Mouse (Mus musculus): Measurements from ENCODE around the gene 4930523C07Rik. TPM values are rescaled to one million over a fixed set of nuclear protein-coding genes. Genes with fewer than 3 reads are reported as not detected.
A peak's percentile ranks its signal among the peaks of the same experiment; 100 is the strongest.

4930523C07Rik gene
- polyA plus RNA-seq, 1 experiment from 2014 or later, result 2.8 TPM

GRCm38 (mm10) chr1:160080800-160081436 is 36.7 kb downstream of the 4930523C07Rik start:
- DNase-seq (ENCODE audit: low spot score) (peak; percentile 91), ATAC-seq (ENCODE audit: low FRiP score) (peak; percentile 47; the same call in 1 of the 2 replicates)
- H3K27ac ChIP-seq, result no peak overlapping the region
- no peaks in the 10 kb centered on the region for H3K36me3 ChIP-seq (replicated peaks; ENCODE audit: control insufficient read depth, insufficient read depth)
- H3K4me1 ChIP-seq (replicated peaks; ENCODE audit: control insufficient read depth, insufficient read depth, low read length), result 0 out of 2 replicates have a peak, but pooled peaks cover 3% of the 10 kb centered on the region
- no peaks in the 10 kb centered on the region for H3K9me3 ChIP-seq (ENCODE audit: control insufficient read depth, low read length)
- 30% methylated on average over 2 of the region's 2 CpGs for WGBS
- no peak overlapping the region for H3K4me2 ChIP-seq (replicated peaks)
- no peaks in the 10 kb centered on the region for H3K27me3 ChIP-seq (ENCODE audit: control insufficient read depth, insufficient read depth, low read length)
- no peak overlapping the region for H3K4me3 ChIP-seq (replicated peaks; ENCODE audit: low read length)
- no peak overlapping the region for H3K9ac ChIP-seq

GRCm38 (mm10) chr1:160082647-160083046 is 38.5 kb downstream of the 4930523C07Rik start:
- H3K27me3 ChIP-seq (ENCODE audit: control insufficient read depth, insufficient read depth, low read length), result no peaks in the 10 kb centered on the region
- WGBS, result 63% methylated on average over 1 of the region's 1 CpGs

GRCm38 (mm10) chr1:160084239-160084638 is 40.1 kb downstream of the 4930523C07Rik start:
- DNase-seq (ENCODE audit: low spot score) (no peak), ATAC-seq (ENCODE audit: low FRiP score) (no peak)
- Histone ChIP-seq H3K27ac (no peak overlapping the region), H3K27me3 (ENCODE audit: control insufficient read depth, insufficient read depth, low read length) (no peaks in the 10 kb centered on the region), H3K4me1 (replicated peaks; ENCODE audit: control insufficient read depth, insufficient read depth, low read length) (no peaks in the 10 kb centered on the region), H3K4me3 (replicated peaks; ENCODE audit: low read length) (no peak overlapping the region), H3K4me2 (replicated peaks) (no peak overlapping the region), H3K36me3 (replicated peaks; ENCODE audit: control insufficient read depth, insufficient read depth) (no peaks in the 10 kb centered on the region), H3K9me3 (ENCODE audit: control insufficient read depth, low read length) (no peaks in the 10 kb centered on the region), H3K9ac (no peak overlapping the region)
- 95% methylated on average over 1 of the region's 1 CpGs for WGBS

More at GRCm38 (mm10) chr1:160082647-160083046, 38.5 kb downstream of the 4930523C07Rik start:
- Histone ChIP-seq H3K4me1 (replicated peaks; ENCODE audit: control insufficient read depth, insufficient read depth, low read length) (no peaks in the 10 kb centered on the region), H3K36me3 (replicated peaks; ENCODE audit: control insufficient read depth, insufficient read depth) (no peaks in the 10 kb centered on the region), H3K27ac (no peak overlapping the region), H3K9ac (no peak overlapping the region), H3K4me3 (replicated peaks; ENCODE audit: low read length) (no peak overlapping the region), H3K4me2 (replicated peaks) (no peak overlapping the region), H3K9me3 (ENCODE audit: control insufficient read depth, low read length) (no peaks in the 10 kb centered on the region)
- ATAC-seq (ENCODE audit: low FRiP score), result no peak
- no peak for DNase-seq (ENCODE audit: low spot score)

GRCm38 (mm10) chr1:160086651-160087050 is 42.5 kb downstream of the 4930523C07Rik start:
- WGBS, result 78% methylated on average over 2 of the region's 2 CpGs
- H3K27me3 ChIP-seq (ENCODE audit: control insufficient read depth, insufficient read depth, low read length), result no peaks in the 10 kb centered on the region
- no peak overlapping the region for H3K27ac ChIP-seq
- DNase-seq (ENCODE audit: low spot score) (no peak), ATAC-seq (ENCODE audit: low FRiP score) (0 out of 2 replicates have a peak, but pooled peaks have one; percentile 28)
- H3K4me1 ChIP-seq (replicated peaks; ENCODE audit: control insufficient read depth, insufficient read depth, low read length), result no peaks in the 10 kb centered on the region
- no peak overlapping the region for H3K9ac ChIP-seq
- no peaks in the 10 kb centered on the region for H3K36me3 ChIP-seq (replicated peaks; ENCODE audit: control insufficient read depth, insufficient read depth)
- no peak overlapping the region for H3K4me3 ChIP-seq (replicated peaks; ENCODE audit: low read length)
- H3K9me3 ChIP-seq (ENCODE audit: control insufficient read depth, low read length), result no peaks in the 10 kb centered on the region
- no peak overlapping the region for H3K4me2 ChIP-seq (replicated peaks)

GRCm38 (mm10) chr1:160099659-160100302 is 55.6 kb downstream of the 4930523C07Rik start:
- Histone ChIP-seq H3K27me3 (ENCODE audit: control insufficient read depth, insufficient read depth, low read length) (no peaks in the 10 kb centered on the region), H3K4me1 (replicated peaks; ENCODE audit: control insufficient read depth, insufficient read depth, low read length) (no peaks in the 10 kb centered on the region), H3K4me3 (replicated peaks; ENCODE audit: low read length) (no peak overlapping the region), H3K27ac (no peak overlapping the region), H3K36me3 (replicated peaks; ENCODE audit: control insufficient read depth, insufficient read depth) (no peaks in the 10 kb centered on the region), H3K9ac (no peak overlapping the region), H3K4me2 (replicated peaks) (no peak overlapping the region), H3K9me3 (ENCODE audit: control insufficient read depth, low read length) (no peaks in the 10 kb centered on the region)
- no peak for DNase-seq (ENCODE audit: low spot score)
- WGBS, result 84% methylated on average over 5 of the region's 5 CpGs
- ATAC-seq (ENCODE audit: low FRiP score), result no peak

GRCm38 (mm10) chr1:160100996-160101395 is 56.8 kb downstream of the 4930523C07Rik start:
- no peaks in the 10 kb centered on the region for H3K9me3 ChIP-seq (ENCODE audit: control insufficient read depth, low read length)
- no peaks in the 10 kb centered on the region for H3K36me3 ChIP-seq (replicated peaks; ENCODE audit: control insufficient read depth, insufficient read depth)
- H3K27me3 ChIP-seq (ENCODE audit: control insufficient read depth, insufficient read depth, low read length), result no peaks in the 10 kb centered on the region
- no peaks in the 10 kb centered on the region for H3K4me1 ChIP-seq (replicated peaks; ENCODE audit: control insufficient read depth, insufficient read depth, low read length)
- no peak overlapping the region for H3K4me3 ChIP-seq (replicated peaks; ENCODE audit: low read length)
- DNase-seq (ENCODE audit: low spot score) (no peak), ATAC-seq (ENCODE audit: low FRiP score) (no peak)
- no peak overlapping the region for H3K9ac ChIP-seq
- H3K27ac ChIP-seq, result no peak overlapping the region
- 85% methylated on average over 5 of the region's 5 CpGs for WGBS
- no peak overlapping the region for H3K4me2 ChIP-seq (replicated peaks)

GRCm38 (mm10) chr1:160105426-160105825 is 61.2 kb downstream of the 4930523C07Rik start:
- H3K36me3 ChIP-seq (replicated peaks; ENCODE audit: control insufficient read depth, insufficient read depth), result no peaks in the 10 kb centered on the region
- no peaks in the 10 kb centered on the region for H3K4me1 ChIP-seq (replicated peaks; ENCODE audit: control insufficient read depth, insufficient read depth, low read length)
- no peak overlapping the region for H3K4me3 ChIP-seq (replicated peaks; ENCODE audit: low read length)
- no peak for DNase-seq (ENCODE audit: low spot score)
- no peak overlapping the region for H3K4me2 ChIP-seq (replicated peaks)
- no peak for ATAC-seq (ENCODE audit: low FRiP score)
- H3K27ac ChIP-seq, result no peak overlapping the region
- H3K9me3 ChIP-seq (ENCODE audit: control insufficient read depth, low read length), result no peaks in the 10 kb centered on the region
- 91% methylated on average over 5 of the region's 5 CpGs for WGBS
- no peaks in the 10 kb centered on the region for H3K27me3 ChIP-seq (ENCODE audit: control insufficient read depth, insufficient read depth, low read length)
- H3K9ac ChIP-seq, result no peak overlapping the region

GRCm38 (mm10) chr1:160108604-160109003 is 64.4 kb downstream of the 4930523C07Rik start:
- Histone ChIP-seq H3K9ac (no peak overlapping the region), H3K4me2 (replicated peaks) (no peak overlapping the region), H3K27me3 (ENCODE audit: control insufficient read depth, insufficient read depth, low read length) (no peaks in the 10 kb centered on the region), H3K36me3 (replicated peaks; ENCODE audit: control insufficient read depth, insufficient read depth) (no peaks in the 10 kb centered on the region), H3K27ac (no peak overlapping the region), H3K9me3 (ENCODE audit: control insufficient read depth, low read length) (no peaks in the 10 kb centered on the region), H3K4me1 (replicated peaks; ENCODE audit: control insufficient read depth, insufficient read depth, low read length) (no peaks in the 10 kb centered on the region), H3K4me3 (replicated peaks; ENCODE audit: low read length) (no peak overlapping the region)
- DNase-seq (ENCODE audit: low spot score), result no peak
- no peak for ATAC-seq (ENCODE audit: low FRiP score)
- WGBS, result 84% methylated on average over 2 of the region's 2 CpGs

- H3K4me3 ChIP-seq (replicated peaks; ENCODE audit: low read length), result no peak overlapping the region
- H3K4me1 ChIP-seq (replicated peaks; ENCODE audit: control insufficient read depth, insufficient read depth, low read length), result no peaks in the 10 kb centered on the region
- no peak overlapping the region for H3K27ac ChIP-seq
- no peak overlapping the region for H3K4me2 ChIP-seq (replicated peaks)
- no peak overlapping the region for H3K9ac ChIP-seq
- no peak for ATAC-seq (ENCODE audit: low FRiP score)
- H3K9me3 ChIP-seq (ENCODE audit: control insufficient read depth, low read length), result no peaks in the 10 kb centered on the region
- no peaks in the 10 kb centered on the region for H3K27me3 ChIP-seq (ENCODE audit: control insufficient read depth, insufficient read depth, low read length)
- DNase-seq (ENCODE audit: low spot score), result no peak
- WGBS, result 84% methylated on average over 2 of the region's 2 CpGs
- H3K36me3 ChIP-seq (replicated peaks; ENCODE audit: control insufficient read depth, insufficient read depth), result no peaks in the 10 kb centered on the region
Observed at GRCm38 (mm10) chr1:160123957-160124356, 79.8 kb downstream of the 4930523C07Rik start.
